Mouse (Mus musculus) myocyte (in vitro differentiated cells): ENCODE results near the gene Hic1.

Source experiments
- CEBPB ChIP-seq: IDR thresholded peaks from 2 replicates; pipeline ENCODE4 v1.6.1; 2011; ENCODE audit warnings: mild to moderate bottlenecking, moderate library complexity; ENCODE audit not compliant: poor library complexity, insufficient read depth, severe bottlenecking
- E2F4 ChIP-seq: IDR thresholded peaks from one replicate; pipeline ENCODE4 v1.6.1; 2011; ENCODE audit warnings: mild to moderate bottlenecking, control low read depth, moderate library complexity; ENCODE audit not compliant: insufficient read depth
- MAX ChIP-seq: IDR thresholded peaks from one replicate; pipeline ENCODE4 v1.6.1; 2011; ENCODE audit warnings: low read depth, mild to moderate bottlenecking, control low read depth
- MYOD1 ChIP-seq, 3 experiments: IDR thresholded peaks; one replicate each; pipeline ENCODE4 v1.6.1; 2011; ENCODE audit warnings: control low read depth in 2 of 3, low read depth in 2 of 3, mild to moderate bottlenecking in 2 of 3, moderate library complexity in 1 of 3; ENCODE audit not compliant: insufficient read length in 2 of 3, control insufficient read depth in 1 of 3
- MYOG ChIP-seq, 3 experiments: IDR thresholded peaks; one replicate each; pipeline ENCODE4 v1.6.1; 2011; ENCODE audit warnings: control low read depth in 2 of 3, low read depth in 2 of 3, mild to moderate bottlenecking in 2 of 3; ENCODE audit not compliant: insufficient read length in 2 of 3, control insufficient read depth in 1 of 3, insufficient read depth in 1 of 3
- POLR2A ChIP-seq: IDR thresholded peaks from one replicate; pipeline ENCODE4 v1.6.1; 2011; ENCODE audit warnings: low read depth, mild to moderate bottlenecking, control low read depth, moderate library complexity; ENCODE audit not compliant: insufficient read length
- POLR2AphosphoS2 ChIP-seq: IDR thresholded peaks from one replicate; pipeline ENCODE4 v1.6.1; 2011; ENCODE audit warnings: low read depth, control low read depth; ENCODE audit not compliant: insufficient read length
- REST ChIP-seq: IDR thresholded peaks from one replicate; pipeline ENCODE4 v1.6.1; 2011; ENCODE audit warnings: mild to moderate bottlenecking, control low read depth, moderate library complexity; ENCODE audit not compliant: insufficient read depth, insufficient read length
- TCF12 ChIP-seq: IDR thresholded peaks from one replicate; pipeline ENCODE4 v1.6.1; 2011; ENCODE audit warnings: mild to moderate bottlenecking, control low read depth; ENCODE audit not compliant: poor library complexity, insufficient read depth, severe bottlenecking
- TCF3 ChIP-seq: IDR thresholded peaks from one replicate; pipeline ENCODE4 v1.6.1; 2011; ENCODE audit warnings: low read depth, control low read depth; ENCODE audit not compliant: insufficient read length
- USF1 ChIP-seq: IDR thresholded peaks from one replicate; pipeline ENCODE4 v1.6.1; 2011; ENCODE audit warnings: low read depth, mild to moderate bottlenecking, control low read depth, moderate library complexity

DNA sequence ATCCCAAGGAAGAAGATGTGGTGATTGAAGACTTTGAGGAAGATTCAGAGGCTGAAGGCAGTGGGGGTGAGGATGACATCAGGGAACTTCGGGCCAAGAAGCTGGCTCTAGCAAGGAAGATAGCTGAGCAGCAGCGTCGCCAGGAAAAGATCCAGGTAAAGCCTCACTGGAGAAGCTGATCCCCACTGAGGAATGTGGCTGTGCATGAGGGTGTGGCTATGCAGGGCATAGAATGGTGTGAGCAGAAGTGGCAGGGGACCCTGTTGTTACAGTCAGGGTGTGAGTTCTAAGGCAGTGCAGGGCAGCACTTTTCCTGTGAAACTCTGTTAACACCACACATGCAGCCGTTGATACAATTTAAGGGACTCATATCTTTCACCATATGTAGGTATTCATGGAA lies 26.6 kb downstream of the Hic1 start:
- TF ChIP-seq POLR2A, result no peak
- no peak for TF ChIP-seq TCF12
- no peak for TF ChIP-seq POLR2AphosphoS2
- TF ChIP-seq USF1, result no peak
- TF ChIP-seq TCF3, result no peak
- TF ChIP-seq E2F4, result no peak
- no peak for TF ChIP-seq MYOD1 (IDR thresholded peaks at IDR 0.05; ENCODE audit: control insufficient read depth in 1 of 3, insufficient read length in 2 of 3, low read depth in 2 of 3)
- TF ChIP-seq REST, result no peak
- TF ChIP-seq CEBPB, result no peak
- no peak for TF ChIP-seq MAX
- no peak for TF ChIP-seq MYOG (IDR thresholded peaks at IDR 0.05; ENCODE audit: control insufficient read depth in 1 of 3, insufficient read depth in 1 of 3, insufficient read length in 2 of 3, low read depth in 2 of 3)
